ENCODE assay signal across 1 mouse cellular context in genomic region chr2:29698421-29699290, GRCm38 (mm10).
TF ChIP-seq lines count a peak whose summit lies in the region.

No protein-coding gene starts in this region.

TF ChIP-seq in CH12.LX, 34 proteins besides CTCF, POLR2A, EP300 and RAD21 (continued from another document):
- 0 out of 2 replicates have a peak, but pooled peaks have one; percentile 32 for TF ChIP-seq MAX (IDR thresholded peaks at IDR 0.05; ENCODE audit: low read length)
- TF ChIP-seq ETS1 (conservative IDR thresholded peaks at IDR 0.05; ENCODE audit: low read depth, low read length) = peak; percentile 74
- TF ChIP-seq ZMIZ1 (IDR thresholded peaks at IDR 0.05; ENCODE audit: low read depth, low read length) = no peak
- TF ChIP-seq NELFE (IDR thresholded peaks at IDR 0.05; ENCODE audit: low read depth, low read length) = no peak
- TF ChIP-seq CHD2 (IDR thresholded peaks at IDR 0.05; ENCODE audit: low read length) = peak; percentile 69
- TF ChIP-seq JUN (IDR thresholded peaks at IDR 0.05; ENCODE audit: insufficient read depth, low read depth, low read length) = no peak
- no peak for TF ChIP-seq E2F4 (IDR thresholded peaks at IDR 0.05; ENCODE audit: insufficient replicate concordance, low read depth, low read length)
- TF ChIP-seq RCOR1 (conservative IDR thresholded peaks at IDR 0.05; ENCODE audit: low read depth, low read length) = no peak
- TF ChIP-seq SIN3A (IDR thresholded peaks at IDR 0.05; ENCODE audit: low read length) = peak; percentile 10; the same call in 1 of the 2 replicates
